Mouse (Mus musculus): ENCODE measurements around the gene P4htm. TPM values are rescaled to one million over a fixed set of nuclear protein-coding genes. Genes with fewer than 3 reads are reported as not detected.

Gene P4htm
- total and polyA plus RNA-seq, 3 experiments, result 5.4 to 11.0 (median 7.9) TPM

DNA sequence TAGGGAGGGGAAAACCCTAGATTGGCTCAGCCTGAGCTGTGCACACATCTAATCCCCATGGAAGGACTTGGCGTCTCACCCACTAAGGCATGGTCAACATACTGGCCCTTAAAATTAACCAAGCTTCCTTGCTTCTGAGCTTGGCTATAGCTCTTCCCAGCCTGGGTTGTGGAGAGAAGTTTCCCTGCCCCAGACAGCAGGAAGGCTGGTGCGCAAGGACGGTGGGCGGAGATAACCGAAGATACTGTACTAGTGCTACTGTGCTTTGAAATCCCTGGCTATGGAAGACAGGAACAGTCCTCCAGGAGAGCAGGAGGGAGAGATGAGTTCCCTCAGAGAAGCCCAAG is 18.1 kb downstream of the P4htm start:
- no peak overlapping the region for H3K9ac ChIP-seq (ENCODE audit: insufficient read depth, low read depth)
- peaks cover 9 to 38% of the 10 kb centered on the region in 2 experiments for H3K4me1 ChIP-seq (ENCODE audit: control insufficient read depth in 1 of 2, insufficient read depth in 2 of 2)
- H3K27ac ChIP-seq (ENCODE audit: insufficient read depth, low read depth), result no peak overlapping the region
- no peaks in the 10 kb centered on the region for H3K79me2 ChIP-seq (replicated peaks; ENCODE audit: control insufficient read depth, extremely low read depth, insufficient read depth, poor library complexity, severe bottlenecking)
- H3K9me3 ChIP-seq (replicated peaks; ENCODE audit: low read length), result no peaks in the 10 kb centered on the region
- H3K4me2 ChIP-seq (ENCODE audit: insufficient read depth, low read depth, poor library complexity, severe bottlenecking), result no peak overlapping the region
- dilution Hi-C loops (cut with MboI; ENCODE audit: extremely low pct_ligation_motif_present, extremely low pct_unique_long_range_greater_than_20kb, low sequenced_read_pairs), result no loop called here
- H3K27me3 ChIP-seq (replicated peaks), result no peaks in the 10 kb centered on the region
- DNase-seq (ENCODE audit: extremely low read depth), result no peak
- no peak for TF ChIP-seq USF1 (IDR thresholded peaks at IDR 0.05; ENCODE audit: low read depth, low read length)
- no peak for TF ChIP-seq E2F4 (IDR thresholded peaks at IDR 0.05; ENCODE audit: insufficient replicate concordance, low read depth, low read length)
- TF ChIP-seq MXI1 (IDR thresholded peaks at IDR 0.05; ENCODE audit: low read depth, low read length), result no peak
- no peak for TF ChIP-seq TCF12 (IDR thresholded peaks at IDR 0.05; ENCODE audit: low read depth, low read length)
- TF ChIP-seq IRF4 (IDR thresholded peaks at IDR 0.05; ENCODE audit: low read depth, low read length), result no peak
- TF ChIP-seq BHLHE40 (IDR thresholded peaks at IDR 0.05; ENCODE audit: low read depth, low read length), result no peak
- TF ChIP-seq ZNF384 (IDR thresholded peaks at IDR 0.05; ENCODE audit: low read depth, low read length), result no peak
- TF ChIP-seq PAX5 (IDR thresholded peaks at IDR 0.05; ENCODE audit: low read length), result no peak
- TF ChIP-seq TBP (conservative IDR thresholded peaks at IDR 0.05; ENCODE audit: low read depth, low read length), result no peak
- TF ChIP-seq MAX (IDR thresholded peaks at IDR 0.05; ENCODE audit: low read length), result no peak
- no peak for TF ChIP-seq ZKSCAN1 (IDR thresholded peaks at IDR 0.05; ENCODE audit: borderline replicate concordance, low read depth, low read length)
- no peak for TF ChIP-seq JUN (IDR thresholded peaks at IDR 0.05; ENCODE audit: insufficient read depth, low read depth, low read length)
- no peak overlapping the region for H3K4me3 ChIP-seq (replicated peaks in 1 of 3; ENCODE audit: low read depth in 2 of 3, low read length in 2 of 3, poor library complexity in 1 of 3)
- in situ Hi-C loops (cut with MboI; ENCODE audit: low pct_ligation_motif_present, low pct_unique_long_range_greater_than_20kb, low sequenced_read_pairs), result no loop called here
- H3K36me3 ChIP-seq (replicated peaks in 1 of 2; ENCODE audit: control insufficient read depth in 1 of 2, insufficient read depth in 1 of 2, low read length in 1 of 2), result peaks cover 31 to 90% of the 10 kb centered on the region in 2 experiments

DNA sequence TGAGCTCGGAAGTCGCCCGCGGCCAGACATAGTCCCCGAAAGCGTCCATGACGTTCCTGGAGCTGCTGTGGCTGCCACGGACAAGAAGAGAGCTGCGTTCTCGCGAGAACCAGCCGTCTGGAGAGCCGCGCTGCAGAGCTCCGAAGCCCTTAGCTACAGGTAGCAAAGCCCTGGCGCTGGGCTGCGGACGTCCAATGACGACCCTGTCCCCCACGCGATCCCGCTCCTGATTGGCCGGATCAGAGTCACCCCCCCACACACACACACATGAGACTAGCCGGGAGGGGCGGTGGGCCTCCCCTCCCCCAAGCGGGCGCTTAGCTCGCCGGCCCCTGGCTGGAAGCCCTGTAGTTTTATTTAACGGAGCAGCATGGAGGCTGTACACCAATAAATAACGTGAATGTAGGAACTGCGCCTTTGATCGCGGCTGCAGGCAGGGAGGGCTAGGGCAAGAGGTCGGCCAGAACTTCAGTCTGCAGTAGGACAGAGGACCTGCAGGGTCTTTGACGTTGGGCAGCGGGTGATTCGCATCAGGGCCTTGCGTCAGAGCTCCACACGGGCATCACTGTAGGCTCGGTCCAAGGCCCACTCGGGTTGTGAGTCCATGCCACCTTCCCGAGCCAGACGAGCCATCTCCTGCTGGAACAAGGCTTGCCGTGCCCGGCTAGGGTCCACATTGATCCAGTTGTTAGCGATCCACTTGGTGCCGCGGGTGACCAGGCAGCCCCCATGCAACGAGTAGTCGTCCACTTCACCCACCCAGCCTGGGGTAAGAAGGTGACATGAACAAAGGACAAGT is 18.7 kb downstream of the P4htm start, which contains the start of gene Wdr6:
Wdr6 (minus strand) TSS at position 195 of the 799 bp plus-strand sequence.
- dilution Hi-C loops (cut with MboI; ENCODE audit: extremely low pct_ligation_motif_present, extremely low pct_unique_long_range_greater_than_20kb, low sequenced_read_pairs) (no loop called here), in situ Hi-C loops (cut with MboI; ENCODE audit: low pct_ligation_motif_present, low pct_unique_long_range_greater_than_20kb, low sequenced_read_pairs) (no loop called here)
- Histone ChIP-seq H3K79me2 (replicated peaks; ENCODE audit: control insufficient read depth, extremely low read depth, insufficient read depth, poor library complexity, severe bottlenecking) (no peaks in the 10 kb centered on the region), H3K4me3 (replicated peaks in 1 of 3; ENCODE audit: low read depth in 2 of 3, low read length in 2 of 3, poor library complexity in 1 of 3) (peak within 1 kb of the TSS; percentile 50 to 67 (median 59)), H3K27ac (ENCODE audit: insufficient read depth, low read depth) (peak within 1 kb of the TSS; percentile 16; the same call in 1 of the 2 replicates), H3K27me3 (replicated peaks) (no peaks in the 10 kb centered on the region), H3K9ac (ENCODE audit: insufficient read depth, low read depth) (peak within 1 kb of the TSS; percentile 69), H3K9me3 (replicated peaks; ENCODE audit: low read length) (no peaks in the 10 kb centered on the region), H3K36me3 (replicated peaks in 1 of 2; ENCODE audit: control insufficient read depth in 1 of 2, insufficient read depth in 1 of 2, low read length in 1 of 2) (peaks cover 36 to 94% of the 10 kb centered on the region in 2 experiments), H3K4me2 (ENCODE audit: insufficient read depth, low read depth, poor library complexity, severe bottlenecking) (peak within 1 kb of the TSS; percentile 17; the same call in 1 of the 2 replicates), H3K4me1 (ENCODE audit: control insufficient read depth in 1 of 2, insufficient read depth in 2 of 2) (peaks cover 9 to 40% of the 10 kb centered on the region in 2 experiments)
- DNase-seq (ENCODE audit: extremely low read depth), result peak; percentile 80
- TF ChIP-seq GABPA (IDR thresholded peaks at IDR 0.05; ENCODE audit: insufficient replicate concordance, low read depth, low read length) (no peak), ZKSCAN1 (IDR thresholded peaks at IDR 0.05; ENCODE audit: borderline replicate concordance, low read depth, low read length) (no peak), MYC (IDR thresholded peaks at IDR 0.05; ENCODE audit: low read depth, low read length) (no peak), USF1 (IDR thresholded peaks at IDR 0.05; ENCODE audit: low read depth, low read length) (no peak), PAX5 (IDR thresholded peaks at IDR 0.05; ENCODE audit: low read length) (no peak), USF2 (conservative IDR thresholded peaks at IDR 0.05; ENCODE audit: low read depth, low read length) (no peak), ETS1 (conservative IDR thresholded peaks at IDR 0.05; ENCODE audit: low read depth, low read length) (no peak), MAZ (IDR thresholded peaks at IDR 0.05; ENCODE audit: low read depth, low read length) (peak; percentile 71; the same call in 1 of the 2 replicates), MEF2A (IDR thresholded peaks at IDR 0.05; ENCODE audit: borderline replicate concordance, low read depth, low read length) (no peak), JUND (conservative IDR thresholded peaks at IDR 0.05; ENCODE audit: low read depth, low read length) (no peak), TCF12 (IDR thresholded peaks at IDR 0.05; ENCODE audit: low read depth, low read length) (peak; percentile 39; the same call in 1 of the 2 replicates), ZC3H11A (IDR thresholded peaks at IDR 0.05; ENCODE audit: low read depth, low read length) (no peak), NRF1 (IDR thresholded peaks at IDR 0.05; ENCODE audit: low read depth, low read length) (peak; percentile 33; the same call in 1 of the 2 replicates), POLR2A (IDR thresholded peaks at IDR 0.05; ENCODE audit: low read depth, low read length) (peak; percentile 70), MAFK (IDR thresholded peaks at IDR 0.05; ENCODE audit: insufficient replicate concordance, low read length) (no peak), ZMIZ1 (IDR thresholded peaks at IDR 0.05; ENCODE audit: low read depth, low read length) (peak; percentile 33; the same call in 1 of the 2 replicates), MXI1 (IDR thresholded peaks at IDR 0.05; ENCODE audit: low read depth, low read length) (peak; percentile 54; the same call in 1 of the 2 replicates), NELFE (IDR thresholded peaks at IDR 0.05; ENCODE audit: low read depth, low read length) (peak; percentile 31; the same call in 1 of the 2 replicates), MAX (IDR thresholded peaks at IDR 0.05; ENCODE audit: low read length) (no peak), CHD1 (IDR thresholded peaks at IDR 0.05; ENCODE audit: low read depth, low read length) (no peak), ELF1 (IDR thresholded peaks at IDR 0.05; ENCODE audit: low read depth, low read length) (no peak), RAD21 (IDR thresholded peaks at IDR 0.05; ENCODE audit: low read depth, low read length) (no peak), POLR2AphosphoS2 (IDR thresholded peaks at IDR 0.05; ENCODE audit: low read depth, low read length) (no peak), CHD2 (IDR thresholded peaks at IDR 0.05; ENCODE audit: low read length) (peak; percentile 99), E2F4 (IDR thresholded peaks at IDR 0.05; ENCODE audit: insufficient replicate concordance, low read depth, low read length) (no peak)
